Mouse (Mus musculus) ES-E14 (cell line): ENCODE measurements around the gene Srsf3. TPM values are rescaled to one million over a fixed set of nuclear protein-coding genes. Genes with fewer than 3 reads are reported as not detected.

Source experiments
- DNase-seq: peaks from one replicate; pipeline ENCODE4 v3.0.0-alpha.2; 2013; ENCODE audit warnings: low read depth, low spot score
- H3K27ac ChIP-seq: 2 replicates; pipeline ENCODE4 v1.5.1; 2012; ENCODE audit warnings: low read depth, mild to moderate bottlenecking, low read length, moderate library complexity, mixed read lengths; ENCODE audit not compliant: poor library complexity, insufficient read depth, severe bottlenecking
- H3K36me3 ChIP-seq: 2 replicates; pipeline ENCODE4 v1.6.1; 2012; ENCODE audit warnings: mild to moderate bottlenecking, low read length, moderate library complexity, mixed read lengths; ENCODE audit not compliant: control insufficient read depth, poor library complexity, insufficient read depth, severe bottlenecking
- H3K4me1 ChIP-seq, 2 experiments: fragments of 150-350 bp in 1 of 2; sonication (generic) in 1 of 2; 2 replicates each; pipeline ENCODE4 v1.6.1; 2012; ENCODE audit warnings: low read length in 2 of 2, mild to moderate bottlenecking in 1 of 2, mixed read lengths in 1 of 2; ENCODE audit not compliant: control insufficient read depth in 2 of 2, insufficient read depth in 2 of 2, poor library complexity in 1 of 2
- H3K4me3 ChIP-seq, 2 experiments: fragments of 150-350 bp in 1 of 2; sonication (generic) in 1 of 2; 2 replicates each; pipeline ENCODE4 v1.5.1; 2012; ENCODE audit warnings: low read length in 2 of 2, low read depth in 1 of 2, mild to moderate bottlenecking in 1 of 2, mixed read lengths in 1 of 2; ENCODE audit not compliant: insufficient read depth in 1 of 2, poor library complexity in 1 of 2, severe bottlenecking in 1 of 2
- H3K9ac ChIP-seq: 2 replicates; pipeline ENCODE4 v1.6.1; 2012; ENCODE audit warnings: low read depth, mild to moderate bottlenecking, low read length, mixed read lengths; ENCODE audit not compliant: poor library complexity, insufficient read depth, severe bottlenecking
- H3K9me3 ChIP-seq: fragments of 150-350 bp; sonication (generic); 2 replicates; pipeline ENCODE4 v1.6.1; 2012; ENCODE audit warnings: low read depth, mild to moderate bottlenecking, low read length; ENCODE audit not compliant: control insufficient read depth, insufficient read depth
- CHD2 ChIP-seq: IDR thresholded peaks from 2 replicates; pipeline ENCODE4 v1.6.1; 2014; ENCODE audit warnings: mild to moderate bottlenecking, low read depth, low read length, inconsistent platforms
- HCFC1 ChIP-seq: IDR thresholded peaks from 2 replicates; pipeline ENCODE4 v1.6.1; 2012; ENCODE audit warnings: low read length, inconsistent platforms, borderline replicate concordance; ENCODE audit not compliant: insufficient read depth
- MAFK ChIP-seq: IDR thresholded peaks from 2 replicates; pipeline ENCODE4 v1.6.1; 2014; ENCODE audit warnings: mild to moderate bottlenecking, low read depth, low read length, inconsistent platforms; ENCODE audit not compliant: insufficient read depth
- ZC3H11A ChIP-seq: IDR thresholded peaks from 2 replicates; pipeline ENCODE4 v1.6.1; 2012; ENCODE audit warnings: low read depth, mild to moderate bottlenecking, inconsistent platforms, low read length, borderline replicate concordance
- ZNF384 ChIP-seq: IDR thresholded peaks from 2 replicates; pipeline ENCODE4 v1.6.1; 2012; ENCODE audit warnings: low read depth, low read length, inconsistent platforms
- in situ Hi-C, 2 experiments: fragments of 600-800 bp; cut with MboI; formaldehyde crosslinking; loops; one replicate each; pipeline ENCODE4 v1.15.1; 2025; ENCODE audit warnings: low sequenced_read_pairs in 2 of 2, inconsistent platforms in 1 of 2; ENCODE audit not compliant: unreplicated experiment in 2 of 2
- total RNA-seq: library from RNA; depleted of rRNA; stranded (reverse); fragments of 300-350 nt; gene quantifications from 2 replicates; pipeline ENCODE4 v1.2.3, GENCODE M21; 2012

The Srsf3 gene
- total RNA-seq, 1 experiment = 317 TPM

DNA sequence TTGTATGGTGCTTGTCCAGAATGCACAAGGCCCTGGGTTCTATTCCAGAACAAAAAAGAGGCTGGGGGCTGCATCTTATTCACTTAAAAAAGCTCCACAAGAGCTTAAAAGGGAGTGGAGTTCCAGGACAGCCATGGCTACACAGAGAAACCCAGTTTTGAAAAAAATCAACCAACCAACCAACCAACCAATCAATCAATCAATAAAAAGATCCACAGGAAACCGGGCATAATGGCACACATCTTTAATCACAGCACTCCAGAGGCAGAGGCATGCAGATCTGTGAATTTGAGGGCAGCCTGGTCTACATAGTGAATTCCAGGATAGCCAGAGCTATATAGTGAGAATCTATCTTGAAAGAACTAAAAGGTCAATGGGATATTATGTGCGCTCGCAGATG is 27.4 kb upstream of the Srsf3 start:
- Histone ChIP-seq H3K4me3 (no peak overlapping the region; a peak in 1 of 4 replicates), H3K9me3 (no peaks in the 10 kb centered on the region), H3K27ac (no peak overlapping the region; the same call in 1 of the 2 replicates), H3K9ac (no peak overlapping the region), H3K36me3 (peaks cover 9% of the 10 kb centered on the region), H3K4me1 (peaks cover 3 to 8% of the 10 kb centered on the region in 2 experiments; a peak in 3 of 4 replicates)
- in situ Hi-C loops = no loop called here
- DNase-seq = no peak
- TF ChIP-seq ZNF384 (no peak), CHD2 (no peak), HCFC1 (no peak)

DNA sequence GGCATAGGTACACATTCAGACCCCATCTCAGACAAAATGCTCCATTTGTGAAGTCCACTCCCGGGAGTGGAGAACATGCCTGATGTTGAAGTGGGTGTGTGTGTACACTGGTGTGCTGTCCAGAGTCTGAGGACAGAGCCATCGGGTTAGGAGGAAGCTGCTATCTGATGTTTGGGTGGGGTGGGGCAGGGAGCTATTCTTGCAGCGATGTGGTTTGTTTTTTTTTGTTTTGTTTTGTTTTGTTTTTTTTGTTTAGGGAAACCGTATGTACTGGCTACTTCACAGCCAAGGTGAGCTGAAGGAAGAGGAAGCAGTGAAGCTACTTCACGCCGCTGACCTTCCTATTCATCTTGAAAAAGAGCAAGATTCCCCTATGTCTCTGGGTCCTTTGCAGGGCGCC is 25.6 kb upstream of the Srsf3 start:
- DNase-seq = no peak
- H3K4me1 ChIP-seq = peaks cover 7 to 8% of the 10 kb centered on the region in 2 experiments; a peak in 3 of 4 replicates
- H3K36me3 ChIP-seq = no peaks in the 10 kb centered on the region
- H3K9me3 ChIP-seq = no peaks in the 10 kb centered on the region
- H3K4me3 ChIP-seq = peak overlapping the region; percentile 80 to 88
- peak overlapping the region; percentile 90 for H3K27ac ChIP-seq
- TF ChIP-seq MAFK = no peak
- no peak for TF ChIP-seq ZC3H11A
- no peak for TF ChIP-seq CHD2
- no peak for TF ChIP-seq HCFC1
- TF ChIP-seq ZNF384 = no peak
- in situ Hi-C loops = no loop called here
- H3K9ac ChIP-seq = peak overlapping the region; percentile 95

DNA sequence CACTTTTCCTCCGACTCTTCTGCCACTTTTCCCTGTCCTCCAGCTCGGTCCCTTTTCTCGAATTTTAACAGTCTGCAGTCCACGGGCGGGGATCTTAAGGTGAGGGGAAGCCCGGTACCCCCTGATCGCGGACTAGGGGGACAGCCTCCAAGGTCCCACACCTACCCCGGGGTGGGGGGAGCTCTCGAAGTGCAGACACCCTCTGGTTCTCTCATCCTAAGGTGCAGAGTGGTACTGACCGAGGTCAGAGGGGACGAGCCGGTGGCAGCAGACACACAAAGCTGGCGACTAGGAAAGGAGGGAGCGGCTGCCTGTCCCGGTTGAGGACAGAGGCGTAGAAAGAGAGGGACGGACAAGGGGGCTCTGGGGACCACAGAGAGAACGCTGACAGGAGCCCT is 25.2 kb upstream of the Srsf3 start:
- in situ Hi-C loops = no loop called here
- Histone ChIP-seq H3K9ac (peak overlapping the region; percentile 95), H3K4me1 (peaks cover 8 to 10% of the 10 kb centered on the region in 2 experiments; a peak in 3 of 4 replicates), H3K9me3 (no peaks in the 10 kb centered on the region), H3K36me3 (no peaks in the 10 kb centered on the region), H3K4me3 (peak overlapping the region; percentile 80 to 88), H3K27ac (peak overlapping the region; percentile 90)
- TF ChIP-seq ZNF384 (no peak), MAFK (no peak), ZC3H11A (no peak), CHD2 (no peak), HCFC1 (no peak)
- DNase-seq = no peak

DNA sequence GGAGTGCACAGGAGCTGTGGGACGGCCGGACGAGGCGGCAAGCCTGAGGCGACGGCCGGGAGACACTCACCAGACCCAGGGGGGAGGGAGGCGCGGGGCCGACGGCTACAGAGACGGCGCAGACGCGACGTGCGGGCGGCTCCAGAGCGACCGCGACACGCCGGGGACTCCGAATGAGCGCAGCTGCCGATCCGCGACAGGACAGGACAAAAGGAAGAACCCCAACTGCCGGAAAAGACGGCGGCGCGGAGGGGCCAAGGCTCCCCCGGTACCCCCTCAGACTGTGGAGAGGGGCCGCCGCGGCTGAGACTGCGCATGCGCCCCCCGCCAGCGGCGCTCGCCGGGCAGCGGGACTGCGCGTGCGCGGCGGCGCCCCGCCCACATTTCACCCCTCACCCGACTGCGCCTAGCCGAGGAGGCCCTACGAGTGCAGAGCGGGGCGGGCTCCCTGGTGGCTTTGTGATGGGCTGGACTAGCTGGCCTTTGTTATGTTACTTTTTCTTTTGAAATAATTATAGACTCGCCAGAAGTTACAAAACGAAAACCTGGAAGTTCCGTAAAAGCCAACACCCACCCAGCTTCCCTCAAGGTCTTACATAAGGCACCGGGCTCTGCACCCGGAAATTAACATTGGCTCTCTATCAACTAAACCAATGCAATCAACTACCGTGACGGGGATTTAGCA is 24.6 kb upstream of the Srsf3 start, which contains the start of gene Stk38:
Gene Stk38 (minus strand): TSS at position 355 of the 685 bp plus-strand sequence.
- Histone ChIP-seq H3K9ac (peak within 1 kb of the TSS; percentile 95), H3K4me1 (peaks cover 8 to 15% of the 10 kb centered on the region in 2 experiments; a peak in 3 of 4 replicates), H3K4me3 (peak within 1 kb of the TSS; percentile 80 to 88), H3K36me3 (no peaks in the 10 kb centered on the region), H3K9me3 (no peaks in the 10 kb centered on the region), H3K27ac (peak within 1 kb of the TSS; percentile 94)
- DNase-seq = no peak
- TF ChIP-seq CHD2 (no peak), HCFC1 (peak; percentile 44; the same call in 1 of the 2 replicates)
- in situ Hi-C loops = no loop called here

DNA sequence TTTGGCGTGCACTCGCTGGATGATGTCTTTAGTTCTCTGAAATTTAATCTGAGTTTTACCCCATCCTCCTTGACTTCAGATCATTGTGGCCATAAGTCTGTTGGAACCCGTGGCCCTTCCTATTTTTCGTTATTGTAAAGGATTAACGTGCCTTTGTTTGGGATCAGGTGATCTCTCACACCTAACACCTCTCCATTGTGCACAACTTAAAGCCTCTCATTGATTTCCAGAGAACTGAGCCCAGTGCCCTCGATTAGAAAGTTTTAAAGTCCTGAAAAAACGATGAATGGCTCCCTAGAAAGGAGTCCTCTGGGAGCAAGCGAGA is 24.1 kb upstream of the Srsf3 start:
- in situ Hi-C loops = no loop called here
- peak overlapping the region; percentile 45; the same call in 1 of the 2 replicates for H3K9ac ChIP-seq
- peak; percentile 86 for DNase-seq
- H3K27ac ChIP-seq = peak overlapping the region; percentile 94
- H3K36me3 ChIP-seq = no peaks in the 10 kb centered on the region
- H3K4me1 ChIP-seq = peaks cover 8 to 16% of the 10 kb centered on the region in 2 experiments; a peak in 3 of 4 replicates
- peak overlapping the region; percentile 33 to 43 for H3K4me3 ChIP-seq
- no peaks in the 10 kb centered on the region for H3K9me3 ChIP-seq
- TF ChIP-seq ZNF384 (no peak), MAFK (no peak), HCFC1 (no peak), ZC3H11A (no peak), CHD2 (no peak)
